Mouse (Mus musculus) C2C12 (cell line): ENCODE results near the gene Aldoart2.

ENCODE experiments used
- CEBPB ChIP-seq: IDR thresholded peaks from one replicate; pipeline ENCODE4 v1.6.1; 2011; ENCODE audit warnings: low read depth, mild to moderate bottlenecking, control low read depth, moderate library complexity
- CTCF ChIP-seq: IDR thresholded peaks from one replicate; pipeline ENCODE4 v1.5.1; 2011; ENCODE audit not compliant: control insufficient read depth, insufficient read depth, insufficient read length
- MAX ChIP-seq: IDR thresholded peaks from one replicate; pipeline ENCODE4 v1.6.1; 2011; ENCODE audit warnings: mild to moderate bottlenecking, control low read depth
- MYOD1 ChIP-seq: IDR thresholded peaks from one replicate; pipeline ENCODE4 v1.6.1; 2011; ENCODE audit warnings: low read depth; ENCODE audit not compliant: control insufficient read depth, insufficient read length
- MYOG ChIP-seq: IDR thresholded peaks from one replicate; pipeline ENCODE4 v1.6.1; 2011; ENCODE audit not compliant: control insufficient read depth, insufficient read length; ENCODE audit errors: extremely low read depth
- USF1 ChIP-seq: IDR thresholded peaks from one replicate; pipeline ENCODE4 v1.6.1; 2011; ENCODE audit warnings: low read depth, mild to moderate bottlenecking, control low read depth, moderate library complexity

- TF ChIP-seq CTCF: no peak
- TF ChIP-seq USF1: no peak
- no peak for TF ChIP-seq MAX
- no peak for TF ChIP-seq MYOG
- TF ChIP-seq MYOD1: no peak
- TF ChIP-seq CEBPB: no peak
Observed at GRCm38 (mm10) chr12:55565206-55565605, at the start of gene Aldoart2.
